Mouse (Mus musculus) megakaryocyte, embryonic 14.5 days (primary cell): ENCODE data around the gene Car8.

Experiments used
- FLI1 ChIP-seq: IDR thresholded peaks from 2 replicates; pipeline ENCODE4 v1.6.1; 2012; ENCODE audit warnings: low read length, inconsistent platforms, mixed read lengths
- GATA1 ChIP-seq: IDR thresholded peaks from 3 replicates; pipeline ENCODE4 v1.6.1; 2012; ENCODE audit warnings: mixed read lengths, low read length, inconsistent platforms, borderline replicate concordance

- no peak for TF ChIP-seq FLI1
- TF ChIP-seq GATA1, result no peak
Measured at GRCm38 (mm10) chr4:8201631-8202030, 37.2 kb downstream of the Car8 start.
